Comparison of ENCODE assay signal across 10 mouse cellular contexts in the genomic region with DNA sequence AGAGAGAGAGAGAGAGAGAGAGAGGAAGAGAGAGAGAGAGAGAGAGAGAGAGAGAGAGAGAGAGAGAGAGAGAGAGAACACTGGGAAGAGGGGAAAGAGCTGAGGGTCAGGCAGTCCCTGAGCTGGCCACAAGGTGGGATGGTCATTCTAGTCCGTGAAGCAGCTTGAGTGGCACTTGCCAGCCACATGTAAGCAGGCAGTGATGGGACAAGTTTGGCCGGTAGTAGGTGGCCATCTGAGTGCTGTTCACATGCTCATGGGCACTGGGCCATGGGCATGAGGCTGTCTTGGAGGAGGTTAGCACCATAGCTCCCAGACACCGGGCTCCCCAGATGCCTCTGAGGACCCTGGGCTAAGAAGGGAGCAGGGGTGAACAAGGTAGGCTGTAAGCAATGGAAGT.
DNase-seq lines count a peak whose midpoint lies in the region; ATAC-seq lines count a peak whose summit lies in the region.
"Had no signal": no experiment of that assay in that cellular context is flagged by ENCODE, and none has a peak within 500 bp of the region (broad histone marks: within the 10 kb centered on the region; RNA-seq: fewer than 3 reads in every experiment).

No protein-coding gene starts in this region.

- peak; percentile 18 for DNase-seq in adrenal gland, postnatal 14 days
- DNase-seq in adrenal gland, adult 18-20 months (ENCODE audit: low spot score in 2 of 2) = no peak
- peak; percentile 18 for DNase-seq in kidney, postnatal 10 days
- DNase-seq in kidney, adult 9 months = no peak
- DNase-seq in cerebellum, postnatal 25 days = peak; percentile 28 to 53
- no peak for DNase-seq in ovary, adult 18-20 months (ENCODE audit: low spot score)
- DNase-seq: lung, adult 18-20 months had no signal

- 0 out of 2 replicates have a peak, but pooled peaks have one; percentile 31 for ATAC-seq in cerebellum, adult (ENCODE audit: insufficient number of reproducible peaks, low FRiP score, low TSS enrichment)
- no peak for ATAC-seq in granulocyte monocyte progenitor cell, adult 5-6 weeks (replicated peaks; ENCODE audit: poor library complexity, severe bottlenecking)
- ATAC-seq: intestine, embryonic 15.5 days had no signal

Comparison
In these comparisons a context has a peak if more than half of its experiments do, and no peak if none do; other contexts are left out.
1. DNase-seq: peak in adrenal gland, postnatal 14 days (single experiment), kidney, postnatal 10 days (single experiment) and cerebellum, postnatal 25 days (2 of 2); none in adrenal gland, adult 18-20 months (0 of 2), kidney, adult 9 months (single experiment) and ovary, adult 18-20 months (single experiment).